Mouse (Mus musculus) hindbrain, postnatal 0 days (tissue): ENCODE measurements around the gene Rgl1. TPM values are rescaled to one million over a fixed set of nuclear protein-coding genes. Genes with fewer than 3 reads are reported as not detected.

Source experiments
- ATAC-seq: fragments of 200-750 bp; cut with Nextera tagmentation; 2 replicates; pipeline ENCODE4 v1.8.0; 2017; ENCODE audit warnings: mild to moderate bottlenecking, moderate TSS enrichment, moderate library complexity
- DNase-seq: peaks from one replicate; pipeline ENCODE4 v3.0.0-alpha.2; 2015; ENCODE audit warnings: low spot score
- H3K27ac ChIP-seq: fragments of 300-500 bp; sonication (generic); 2 replicates; pipeline ENCODE4 v1.5.1; 2014; ENCODE audit warnings: mild to moderate bottlenecking
- H3K27me3 ChIP-seq: fragments of 300-500 bp; sonication (generic); 2 replicates; pipeline ENCODE4 v1.6.1; 2014; ENCODE audit warnings: low read length, mixed read lengths; ENCODE audit not compliant: insufficient read depth
- H3K36me3 ChIP-seq: fragments of 300-500 bp; sonication (generic); 2 replicates; pipeline ENCODE4 v1.6.1; 2014; ENCODE audit warnings: low read length, mixed read lengths; ENCODE audit not compliant: insufficient read depth
- H3K4me1 ChIP-seq: fragments of 300-500 bp; sonication (generic); 2 replicates; pipeline ENCODE4 v1.6.1; 2014; ENCODE audit warnings: antibody characterized with exemption, low read length, mixed read lengths; ENCODE audit not compliant: insufficient read depth
- H3K4me2 ChIP-seq: fragments of 300-500 bp; sonication (generic); 2 replicates; pipeline ENCODE4 v1.6.1; 2014; ENCODE audit warnings: low read depth, mild to moderate bottlenecking, low read length, moderate library complexity, mixed read lengths
- H3K4me3 ChIP-seq: fragments of 300-500 bp; sonication (generic); 2 replicates; pipeline ENCODE4 v1.5.1; 2014; ENCODE audit warnings: low read length
- H3K9ac ChIP-seq: fragments of 300-500 bp; sonication (generic); replicated peaks from 2 replicates; pipeline ENCODE4 v1.6.1; 2014; ENCODE audit warnings: mild to moderate bottlenecking, low read length, moderate library complexity, mixed read lengths
- H3K9me3 ChIP-seq: fragments of 300-500 bp; sonication (generic); 2 replicates; pipeline ENCODE4 v1.6.1; 2016; ENCODE audit warnings: low read length, mixed read lengths
- CTCF ChIP-seq: IDR thresholded peaks from 2 replicates; pipeline ENCODE4 v1.5.1; 2016; ENCODE audit warnings: antibody characterized with exemption, control low read depth, low read depth
- WGBS: fragments of 180-500 bp; shearing (Covaris S2); extraction: QIAGEN DNeasy Blood & Tissue Kit; methylation state at CpG from one replicate; pipeline ENCODE4 v1.1.7; 2014; 5-methylcytosine and 5-hydroxymethylcytosine counted together
- polyA plus RNA-seq: library from polyadenylated mRNA; unstranded; fragments of >200 nt; fragmentation: Nextera tagmentation; extraction: Ambion mirVana; gene quantifications from 2 replicates; pipeline ENCODE4 v1.2.1, GENCODE M21; 2015
- total RNA-seq: library from RNA; depleted of rRNA; stranded (reverse); fragments of >200 nt; gene quantifications from 2 replicates; pipeline ENCODE4 v1.2.3, GENCODE M21; 2014

The Rgl1 gene
- total and polyA plus RNA-seq, 2 experiments from 2014 or later = 16.1 to 17.0 TPM

- 20% methylated on average over 14 of the region's 14 CpGs for WGBS
Observed at GRCm38 (mm10) chr1:152556576-152557281, 209.4 kb downstream of the Rgl1 start.

GRCm38 (mm10) chr1:152555944-152556573, 210.1 kb downstream of the Rgl1 start:
- Histone ChIP-seq H3K27me3 (no peaks in the 10 kb centered on the region), H3K27ac (peak overlapping the region; percentile 57), H3K9me3 (no peaks in the 10 kb centered on the region), H3K4me3 (no peak overlapping the region), H3K36me3 (peaks cover 10% of the 10 kb centered on the region; the same call in 1 of the 2 replicates), H3K4me1 (peaks cover 13% of the 10 kb centered on the region), H3K9ac (no peak overlapping the region), H3K4me2 (peak overlapping the region; percentile 25)
- DNase-seq (peak; percentile 72), ATAC-seq (peak; percentile 91)
- 11% methylated on average over 7 of the region's 7 CpGs for WGBS
- no peak for TF ChIP-seq CTCF

More at GRCm38 (mm10) chr1:152556576-152557281, 209.4 kb downstream of the Rgl1 start:
- peak; percentile 71 for DNase-seq
- no peaks in the 10 kb centered on the region for H3K9me3 ChIP-seq
- peak; percentile 87 for ATAC-seq
- no peaks in the 10 kb centered on the region for H3K27me3 ChIP-seq
- peaks cover 13% of the 10 kb centered on the region for H3K4me1 ChIP-seq
- peak overlapping the region; percentile 57 for H3K27ac ChIP-seq
- H3K4me2 ChIP-seq = peak overlapping the region; percentile 25
- H3K9ac ChIP-seq = no peak overlapping the region
- no peak for TF ChIP-seq CTCF
- H3K4me3 ChIP-seq = no peak overlapping the region
- peaks cover 4% of the 10 kb centered on the region; the same call in 1 of the 2 replicates for H3K36me3 ChIP-seq

- TF ChIP-seq CTCF = no peak
- H3K4me3 ChIP-seq = no peak overlapping the region
- H3K27me3 ChIP-seq = no peaks in the 10 kb centered on the region
- H3K4me2 ChIP-seq = no peak overlapping the region
- no peak overlapping the region for H3K9ac ChIP-seq
- H3K4me1 ChIP-seq = peaks cover 13% of the 10 kb centered on the region
- no peaks in the 10 kb centered on the region for H3K9me3 ChIP-seq
- WGBS = 79% methylated on average over 15 of the region's 15 CpGs
- ATAC-seq (no peak), DNase-seq (no peak)
- H3K36me3 ChIP-seq = peaks cover 10% of the 10 kb centered on the region; the same call in 1 of the 2 replicates
- H3K27ac ChIP-seq = no peak overlapping the region
Observed at GRCm38 (mm10) chr1:152553912-152554547, 212.1 kb downstream of the Rgl1 start.

GRCm38 (mm10) chr1:152550973-152551372, 215.2 kb downstream of the Rgl1 start:
- Histone ChIP-seq H3K27ac (no peak overlapping the region), H3K9me3 (no peaks in the 10 kb centered on the region), H3K4me3 (no peak overlapping the region), H3K4me1 (peaks cover 3% of the 10 kb centered on the region), H3K4me2 (no peak overlapping the region), H3K27me3 (no peaks in the 10 kb centered on the region), H3K36me3 (peaks cover 12% of the 10 kb centered on the region; the same call in 1 of the 2 replicates), H3K9ac (no peak overlapping the region)
- DNase-seq = no peak
- no peak for ATAC-seq
- 83% methylated on average over 3 of the region's 3 CpGs for WGBS
- no peak for TF ChIP-seq CTCF

- Histone ChIP-seq H3K27ac (no peak overlapping the region), H3K27me3 (no peaks in the 10 kb centered on the region), H3K36me3 (peaks cover 12% of the 10 kb centered on the region; the same call in 1 of the 2 replicates), H3K9ac (no peak overlapping the region), H3K9me3 (no peaks in the 10 kb centered on the region), H3K4me3 (no peak overlapping the region), H3K4me2 (no peak overlapping the region), H3K4me1 (no peaks in the 10 kb centered on the region)
- no peak for TF ChIP-seq CTCF
- DNase-seq (no peak), ATAC-seq (no peak)
- WGBS = 84% methylated on average over 2 of the region's 2 CpGs
Observed at GRCm38 (mm10) chr1:152550544-152550943, 215.6 kb downstream of the Rgl1 start.

- no peak for ATAC-seq
- H3K4me3 ChIP-seq = no peak overlapping the region
- no peaks in the 10 kb centered on the region for H3K9me3 ChIP-seq
- H3K4me1 ChIP-seq = no peaks in the 10 kb centered on the region
- 91% methylated on average over 13 of the region's 13 CpGs for WGBS
- no peak overlapping the region for H3K27ac ChIP-seq
- no peak for TF ChIP-seq CTCF
- no peak overlapping the region for H3K4me2 ChIP-seq
- no peak for DNase-seq
- no peak overlapping the region for H3K9ac ChIP-seq
- peaks cover 12% of the 10 kb centered on the region; the same call in 1 of the 2 replicates for H3K36me3 ChIP-seq
- no peaks in the 10 kb centered on the region for H3K27me3 ChIP-seq
Observed at GRCm38 (mm10) chr1:152549061-152549738, 217.0 kb downstream of the Rgl1 start.
